Mouse (Mus musculus): Measurements from ENCODE around the gene Spef1.

The Spef1 gene

DNA sequence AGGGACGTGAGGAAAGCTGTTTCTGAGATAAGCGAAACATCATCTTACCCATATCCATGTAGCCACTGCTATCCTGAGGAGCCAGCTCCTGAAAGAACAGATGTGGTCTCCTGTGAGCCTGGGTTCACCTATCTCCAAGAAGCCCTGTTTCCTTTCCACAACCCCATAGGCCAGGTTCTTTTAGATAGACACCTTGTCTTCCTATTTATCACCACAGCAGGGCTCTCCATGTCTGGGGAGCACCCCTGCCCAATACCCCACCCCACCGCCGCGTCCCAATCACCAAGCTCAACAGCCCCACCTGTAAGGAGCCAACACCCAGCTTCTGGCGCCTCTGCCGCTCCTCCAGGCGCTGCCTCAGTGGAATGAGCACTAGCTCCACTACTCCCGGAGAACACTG lies 14.8 kb downstream of the Spef1 start:
- no peak for DNase-seq (ENCODE audit: low read depth)

DNA sequence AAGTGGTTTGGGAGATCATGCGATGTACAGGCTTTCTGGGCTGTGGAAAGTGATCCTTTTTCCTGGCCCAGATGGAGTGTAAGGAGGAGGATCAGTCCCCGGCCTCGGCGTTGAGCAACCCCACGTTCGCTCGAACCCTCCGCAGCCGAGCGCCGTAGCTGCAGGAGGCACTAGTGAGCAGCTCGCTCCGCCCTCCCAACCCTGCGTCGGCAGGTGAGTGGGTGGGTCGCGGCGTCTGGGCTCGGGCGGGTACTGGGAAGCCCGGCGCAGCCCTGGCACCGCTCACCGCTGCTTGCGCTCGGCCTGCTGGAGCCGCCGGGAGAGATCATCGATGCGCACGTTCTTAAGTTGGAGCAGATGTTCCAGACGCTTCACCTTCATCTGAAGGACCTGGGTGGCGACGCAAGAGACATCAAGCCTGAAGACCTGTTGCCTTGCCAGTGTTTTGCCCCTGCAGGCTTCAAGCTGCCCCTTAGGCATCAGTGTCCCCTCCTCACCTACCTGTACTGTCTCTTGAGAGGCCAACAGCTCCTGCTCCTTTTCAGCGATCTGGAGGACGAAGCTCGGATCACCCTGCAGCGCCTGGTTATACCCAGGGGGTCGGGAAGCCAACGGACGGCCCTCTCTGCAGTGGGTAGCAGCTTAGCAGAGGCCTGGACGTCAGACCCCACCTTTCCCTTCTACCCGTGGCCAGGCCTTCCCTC lies 15.5 kb downstream of the Spef1 start:
- DNase-seq (ENCODE audit: low read depth) = no peak

DNA sequence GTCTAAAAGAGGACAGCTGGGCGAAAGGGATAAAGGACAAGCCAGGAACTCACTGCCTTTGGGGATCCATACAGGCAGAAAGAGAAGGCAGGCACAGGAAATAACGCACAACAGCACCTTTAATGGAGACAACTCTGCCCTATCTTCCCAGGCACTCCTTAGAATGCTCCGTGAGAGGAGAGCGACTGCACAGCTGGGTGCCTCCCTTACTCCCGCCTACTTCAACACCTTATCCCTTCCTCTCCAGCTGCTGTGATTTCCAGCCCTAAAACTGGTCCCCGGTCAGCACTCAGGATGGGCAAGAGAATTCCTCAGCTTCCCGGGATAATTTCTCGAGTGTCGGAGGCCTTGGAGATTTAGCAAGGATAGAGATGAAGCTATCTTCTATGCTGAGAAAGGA lies 16.1 kb downstream of the Spef1 start:
- DNase-seq (ENCODE audit: low read depth) = no peak

- no peak for DNase-seq (ENCODE audit: low read depth)
Measured at GRCm38 (mm10) chr2:131168914-131169313, 18.2 kb downstream of the Spef1 start.

DNA sequence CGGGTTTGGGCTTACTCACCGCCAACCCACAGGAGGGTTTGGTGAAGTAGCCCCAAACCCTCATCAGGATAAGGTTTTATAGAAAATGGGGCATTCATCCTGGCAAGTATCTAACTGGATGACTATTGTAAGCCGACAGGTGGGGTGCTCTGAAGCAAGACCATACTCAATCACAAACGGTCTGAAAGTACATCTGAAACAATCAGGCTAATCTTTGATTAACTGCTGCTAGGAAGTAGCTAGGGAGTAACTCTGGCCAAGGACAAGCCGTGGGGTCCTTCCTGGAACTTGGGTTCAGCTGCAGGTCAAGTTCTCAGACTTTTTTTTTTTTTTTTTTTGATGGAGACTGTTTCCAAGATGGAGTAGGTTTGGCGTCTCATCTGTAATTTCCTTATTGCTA lies 19.1 kb downstream of the Spef1 start:
- DNase-seq (ENCODE audit: low read depth) = no peak

- no peak for DNase-seq (ENCODE audit: low read depth)
Measured at GRCm38 (mm10) chr2:131166172-131166571, 20.9 kb downstream of the Spef1 start.

DNA sequence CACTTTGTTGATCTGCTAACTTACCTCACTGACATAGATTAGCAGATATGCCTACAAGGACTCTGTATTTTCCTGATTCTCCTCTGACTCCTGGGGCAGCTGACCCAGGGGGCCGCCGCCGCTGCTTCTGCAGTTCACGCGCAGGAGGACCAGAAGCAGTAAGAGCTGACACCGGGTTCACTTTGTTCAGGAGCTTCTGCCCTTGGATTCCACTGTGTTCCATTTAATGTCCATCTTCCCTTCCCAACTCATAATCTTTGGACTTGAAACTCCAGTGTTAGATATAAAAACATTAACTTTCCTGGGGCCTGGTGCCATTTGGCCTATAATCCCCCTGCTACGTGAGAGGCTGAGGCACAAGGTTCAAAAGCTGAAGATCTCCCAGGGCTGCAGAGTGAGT lies 23.2 kb downstream of the Spef1 start:
- DNase-seq (ENCODE audit: low read depth) = no peak

DNA sequence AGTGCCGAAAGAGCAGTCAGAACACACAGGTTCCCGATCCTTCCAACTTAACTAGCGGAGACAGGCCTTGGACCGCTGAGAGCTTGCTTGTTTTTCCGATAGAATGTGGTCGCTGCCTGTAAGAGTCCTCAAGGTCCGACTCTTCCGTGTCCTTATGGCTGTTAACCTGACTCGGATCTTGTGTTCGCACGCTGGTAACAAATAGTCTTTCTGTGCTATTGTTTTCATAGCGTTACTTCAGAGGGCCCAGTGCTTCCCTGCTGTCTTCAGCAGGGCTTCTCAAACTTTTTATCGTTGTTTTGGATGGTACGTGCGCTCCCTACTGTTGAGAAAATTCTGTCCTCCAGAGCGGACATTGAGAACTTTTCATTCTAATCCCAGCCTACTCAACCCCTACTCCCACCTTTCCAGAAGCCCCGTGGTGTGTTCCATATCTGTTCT lies 26.4 kb downstream of the Spef1 start:
- DNase-seq (ENCODE audit: low read depth) = peak; percentile 80

- peak; percentile 99 for DNase-seq (ENCODE audit: low read depth)
Measured at GRCm38 (mm10) chr2:131159938-131160581, 27.0 kb downstream of the Spef1 start, which contains the start of gene 1700037H04Rik. Gene 1700037H04Rik, minus strand, starts transcription at chr2:131160081.

- peak; percentile 64 for DNase-seq (ENCODE audit: low read depth)
Measured at GRCm38 (mm10) chr2:131159491-131159910, 27.6 kb downstream of the Spef1 start.

GRCm38 (mm10) chr2:131156987-131157386 lies 30.1 kb downstream of the Spef1 start:
- DNase-seq (ENCODE audit: low read depth) = no peak

DNA sequence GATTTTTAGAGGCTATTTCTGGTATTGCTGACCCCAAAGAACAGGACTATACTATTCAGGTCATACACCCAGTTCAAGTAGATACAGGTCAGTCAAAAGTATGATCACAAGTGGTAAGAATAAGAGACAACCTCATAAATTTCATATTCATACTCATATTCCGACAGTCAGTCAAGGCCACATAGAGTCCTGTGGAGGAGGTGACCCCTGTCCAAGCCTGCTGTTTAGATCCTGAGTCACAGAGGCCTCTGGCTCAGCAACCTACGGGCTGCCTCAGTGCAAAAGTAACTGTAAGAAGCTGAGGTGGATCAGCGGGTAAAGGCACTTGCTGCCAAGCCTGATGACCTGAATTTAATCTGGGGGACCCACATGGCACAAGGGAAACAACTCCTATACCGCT lies 33.0 kb downstream of the Spef1 start:
- DNase-seq (ENCODE audit: low read depth) = no peak

GRCm38 (mm10) chr2:131152166-131152730 lies 34.8 kb downstream of the Spef1 start:
- no peak for DNase-seq (ENCODE audit: low read depth)

- no peak for DNase-seq (ENCODE audit: low read depth)
Measured at GRCm38 (mm10) chr2:131149254-131149578, 37.9 kb downstream of the Spef1 start.

DNA sequence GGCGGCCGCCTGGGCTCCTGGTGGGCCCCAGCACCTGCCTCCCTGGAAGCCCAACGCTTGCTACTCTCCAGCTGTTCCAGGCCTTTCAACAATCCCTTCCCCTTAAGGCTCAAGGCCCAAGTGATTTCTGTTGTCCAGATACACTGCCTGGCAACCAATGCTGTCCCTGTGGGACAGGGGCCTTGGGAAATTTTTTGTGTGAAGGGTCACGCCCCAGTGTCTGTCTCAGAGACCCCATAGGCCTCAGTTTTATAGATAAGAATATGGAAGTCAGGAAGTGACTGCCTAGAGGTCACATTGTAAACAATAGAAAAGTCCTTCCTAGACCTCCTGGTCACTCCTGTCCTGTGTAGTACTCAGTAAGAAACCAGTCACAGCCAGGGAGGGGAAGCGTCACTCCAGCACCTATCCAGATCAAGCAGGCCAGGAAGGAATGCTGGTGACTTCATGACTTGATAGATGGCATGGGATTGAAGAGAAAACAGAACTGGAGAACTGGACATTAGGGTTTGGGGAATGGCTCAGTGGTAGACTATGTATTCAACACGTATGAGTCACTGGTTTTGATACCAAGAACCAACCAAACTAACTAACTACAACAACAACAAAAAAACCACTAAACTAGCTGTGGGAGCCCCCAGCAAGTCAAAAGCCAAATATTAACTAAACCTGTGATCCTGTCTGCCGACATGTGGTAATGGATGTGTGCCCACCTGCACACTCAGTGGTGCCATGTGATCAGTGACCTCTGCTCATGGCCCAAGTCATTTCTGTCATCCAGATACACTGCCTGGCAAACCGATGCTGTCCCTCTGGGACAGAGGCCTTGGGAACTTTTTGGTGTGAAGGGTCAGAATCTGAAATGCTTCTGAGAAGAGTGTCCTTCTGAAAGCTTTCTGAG lies 38.5 kb downstream of the Spef1 start:
- DNase-seq (ENCODE audit: low read depth) = no peak

DNA sequence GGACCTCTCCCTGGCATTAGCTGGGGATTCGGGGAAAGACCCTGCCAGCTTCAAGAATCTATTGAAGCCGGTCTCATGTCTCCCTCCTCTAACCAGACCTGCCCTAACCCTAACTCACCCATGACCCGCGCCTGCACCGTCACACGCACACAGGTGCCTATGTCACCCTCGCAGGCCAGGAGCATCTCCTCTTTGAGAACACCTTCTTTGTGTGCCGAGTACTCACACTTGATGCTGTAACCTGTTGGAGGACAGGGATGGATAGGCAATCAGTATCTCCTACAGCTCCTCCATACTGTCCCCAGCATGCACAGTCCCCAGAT lies 40.1 kb downstream of the Spef1 start:
- no peak for DNase-seq (ENCODE audit: low read depth)

- DNase-seq (ENCODE audit: low read depth) = no peak
Measured at GRCm38 (mm10) chr2:131146193-131147042, 40.7 kb downstream of the Spef1 start.

- no peak for DNase-seq (ENCODE audit: low read depth)
Measured at GRCm38 (mm10) chr2:131145536-131145935, 41.5 kb downstream of the Spef1 start.

DNA sequence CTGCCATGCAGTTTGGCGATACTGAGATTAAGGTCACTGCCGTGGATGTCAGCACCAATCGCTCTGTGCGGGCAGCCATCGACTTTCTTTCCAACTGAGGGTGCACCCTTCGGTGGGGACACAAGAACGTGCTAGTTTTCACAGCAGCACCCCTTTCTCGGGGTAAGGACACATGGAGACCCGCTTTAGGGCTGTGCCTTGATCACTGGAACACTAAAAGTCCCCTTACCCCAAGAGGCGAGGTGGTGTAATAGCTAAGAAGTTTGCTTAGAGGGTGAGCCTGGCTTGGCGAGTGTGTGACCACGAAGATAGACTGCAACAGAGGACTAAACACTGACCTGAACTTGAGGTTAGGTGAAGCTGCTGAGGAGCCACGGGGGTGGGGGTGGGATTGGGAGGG lies 42.0 kb downstream of the Spef1 start:
- DNase-seq (ENCODE audit: low read depth) = no peak

- DNase-seq (ENCODE audit: low read depth) = no peak
Measured at GRCm38 (mm10) chr2:131143007-131143780, 43.9 kb downstream of the Spef1 start.

DNA sequence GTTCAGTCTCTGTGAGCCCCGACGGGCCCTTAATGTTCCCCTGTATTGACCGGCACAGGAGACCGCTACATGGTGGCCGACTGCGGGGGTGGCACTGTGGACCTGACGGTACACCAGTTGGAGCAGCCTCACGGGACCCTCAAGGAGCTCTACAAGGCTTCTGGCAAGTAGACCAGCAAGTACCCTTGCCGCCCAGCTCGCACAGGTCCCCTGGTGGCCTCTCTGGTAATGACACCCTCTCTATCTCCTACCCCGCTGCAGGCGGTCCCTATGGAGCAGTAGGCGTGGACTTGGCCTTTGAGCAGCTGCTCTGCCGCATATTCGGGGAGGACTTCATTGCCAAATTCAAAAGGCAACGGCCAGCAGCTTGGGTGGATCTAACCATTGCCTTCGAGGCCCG lies 44.5 kb downstream of the Spef1 start:
- peak; percentile 70 for DNase-seq (ENCODE audit: low read depth)
